Mouse (Mus musculus): ENCODE data around the gene Fmo3.

DNA sequence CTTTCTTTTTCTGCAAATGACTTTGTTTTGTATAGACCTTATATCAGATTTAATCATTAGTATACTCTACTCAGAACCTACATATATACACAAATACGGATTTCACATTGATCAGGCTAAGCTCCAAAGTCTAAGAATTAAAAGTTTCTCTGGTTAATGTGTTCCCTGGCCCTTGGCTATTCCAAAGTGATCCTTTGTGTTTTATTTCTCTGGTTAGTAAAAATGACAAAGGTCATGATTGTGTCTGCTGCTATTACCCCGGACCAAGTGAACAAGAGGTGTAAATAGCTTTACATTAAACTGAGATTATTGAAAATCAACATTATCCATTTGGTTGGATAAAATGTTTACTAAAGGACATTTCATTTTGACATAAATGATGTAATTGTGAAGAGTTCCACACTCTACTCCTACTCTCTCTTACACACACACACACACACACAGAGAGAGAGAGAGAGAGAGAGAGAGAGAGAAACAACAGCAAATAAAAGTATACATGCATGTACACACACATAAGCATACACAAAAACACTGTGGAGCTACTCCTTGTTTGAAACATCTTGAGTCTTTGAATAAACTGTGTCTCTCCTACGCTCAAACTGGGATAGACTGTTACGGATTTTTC lies 69.3 kb downstream of the Fmo3 start:
- TF ChIP-seq POLR2A (IDR thresholded peaks at IDR 0.05; ENCODE audit: borderline replicate concordance, low read depth, low read length) (no peak), CTCF (IDR thresholded peaks at IDR 0.05; ENCODE audit: low read depth, low read length) (no peak)

Data from bone marrow macrophage, adult 2 months (primary cell).